Mouse (Mus musculus): ENCODE results near the gene Tdrd6. TPM values are rescaled to one million over a fixed set of nuclear protein-coding genes. Genes with fewer than 3 reads are reported as not detected.

The Tdrd6 gene
- polyA plus RNA-seq (2014; fragmentation: Illumina TruSeq; extraction: RNeasy Lipid Tissue Mini Kit (QIAGEN cat#74804); ENCODE audit: insufficient read depth, low read depth, low replicate concordance): not detected

DNA sequence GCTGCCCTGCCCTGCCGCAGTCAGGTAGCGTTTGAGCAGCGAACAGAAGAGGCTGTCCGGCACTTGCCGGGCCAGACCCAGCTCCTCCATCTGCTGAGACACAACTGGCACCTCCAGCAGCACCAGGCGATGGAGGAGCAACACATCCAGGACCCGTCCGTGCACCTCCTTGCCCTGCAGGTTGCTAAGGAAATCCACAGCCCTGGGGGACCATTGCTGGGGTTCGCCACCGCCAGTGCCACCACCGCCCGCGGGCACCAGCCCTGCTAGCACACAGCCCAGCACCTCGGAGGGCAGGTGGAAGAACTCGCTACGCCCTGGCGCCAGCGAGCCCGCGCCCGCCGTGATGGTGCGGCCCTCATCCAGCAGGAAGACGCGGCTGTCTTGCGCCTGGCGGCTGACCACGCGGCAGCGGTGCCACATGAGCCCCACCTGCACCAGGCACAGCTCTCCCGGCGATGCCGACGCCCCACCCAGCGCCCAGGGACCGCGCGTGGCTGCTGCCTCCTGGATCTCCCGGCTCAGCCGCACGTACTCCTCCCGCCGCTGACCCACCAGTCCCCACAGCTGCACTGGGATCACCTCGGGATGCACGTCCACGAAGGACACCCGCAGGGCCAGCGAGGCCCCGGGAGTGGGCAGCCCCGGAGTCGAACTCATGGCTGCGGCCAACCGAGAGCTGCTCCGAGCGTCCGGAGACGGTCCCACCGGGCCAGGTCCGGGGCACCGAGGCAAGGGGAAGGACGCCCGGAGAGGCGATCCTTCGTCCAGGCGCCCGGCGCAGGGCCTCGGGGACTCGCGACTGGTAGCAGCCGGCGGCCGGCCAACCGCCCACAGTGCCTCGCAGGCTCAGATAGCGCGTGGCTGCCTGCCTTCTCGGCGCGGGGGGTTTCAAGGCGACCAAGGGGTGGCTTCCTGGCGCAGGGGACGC is at the start of gene Tdrd6:
TSS of gene Tdrd6 (minus strand) at position 804 of the 931 bp plus-strand sequence.

DNA sequence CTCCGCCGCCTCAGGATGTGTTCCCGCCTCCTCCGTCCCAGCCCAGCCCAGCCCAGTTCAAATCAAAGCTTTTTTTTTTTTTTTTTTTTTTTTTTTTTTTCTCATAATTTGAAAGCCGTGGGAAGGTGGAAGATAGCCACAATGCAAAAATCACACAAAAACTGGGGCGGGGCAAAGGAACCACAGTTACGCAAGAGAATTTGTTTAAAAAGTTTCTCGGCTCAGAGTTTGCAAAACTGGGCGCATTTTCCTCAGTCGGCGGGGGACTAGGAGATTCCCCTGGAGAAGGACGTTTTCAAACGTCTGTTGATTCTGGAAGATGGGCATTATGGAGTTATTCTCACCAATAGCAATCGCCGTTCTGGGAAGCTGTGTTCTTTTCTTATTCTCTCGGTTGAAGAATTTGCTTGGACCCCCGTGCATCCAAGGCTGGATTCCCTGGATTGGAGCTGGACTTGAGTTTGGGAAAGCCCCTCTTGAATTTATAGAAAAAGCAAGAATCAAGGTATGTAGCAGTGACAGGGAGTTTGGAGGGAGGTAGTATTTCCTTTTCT is 37.3 kb upstream of the Tdrd6 start, which contains the start of gene Cyp39a1:
TSS of gene Cyp39a1 (plus strand) at position 136 of the 554 bp plus-strand sequence.

DNA sequence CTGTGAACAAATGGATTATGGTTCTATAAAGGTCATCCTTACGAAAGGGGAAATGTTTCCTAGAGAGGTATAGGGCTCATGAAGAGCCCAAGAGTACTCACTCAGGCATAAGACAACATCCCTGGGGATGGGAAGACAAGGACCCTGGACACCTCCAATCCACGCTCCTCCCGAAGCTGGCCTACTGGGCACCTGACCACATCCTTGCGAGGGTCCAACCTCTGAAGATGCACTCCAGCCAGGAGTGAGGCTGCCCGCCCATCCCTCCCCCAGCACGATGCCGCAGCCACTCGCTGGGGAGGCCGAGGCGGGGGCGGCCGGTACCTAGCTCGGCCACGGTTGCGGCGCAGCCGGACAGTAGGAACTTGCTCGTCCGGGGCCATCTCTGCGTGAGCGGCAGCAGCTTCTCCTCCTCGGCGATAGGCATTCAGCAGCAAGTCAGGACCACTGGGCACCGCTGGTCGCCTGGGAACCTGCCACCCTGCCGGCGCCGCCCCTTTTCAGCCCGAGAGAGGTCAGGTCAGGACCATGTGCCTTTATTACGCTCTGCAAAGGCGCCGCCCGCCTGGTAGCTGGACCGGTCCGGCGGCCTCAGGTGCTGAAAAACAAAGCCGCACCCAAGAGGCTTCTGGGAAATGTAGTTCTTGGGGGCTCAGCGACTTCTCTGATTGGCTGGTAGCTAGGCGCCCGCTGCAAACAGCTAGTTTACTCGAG is 36.6 kb upstream of the Tdrd6 start, which contains the start of gene Slc25a27:
TSS of gene Slc25a27 (minus strand) at position 639 of the 714 bp plus-strand sequence.

DNA sequence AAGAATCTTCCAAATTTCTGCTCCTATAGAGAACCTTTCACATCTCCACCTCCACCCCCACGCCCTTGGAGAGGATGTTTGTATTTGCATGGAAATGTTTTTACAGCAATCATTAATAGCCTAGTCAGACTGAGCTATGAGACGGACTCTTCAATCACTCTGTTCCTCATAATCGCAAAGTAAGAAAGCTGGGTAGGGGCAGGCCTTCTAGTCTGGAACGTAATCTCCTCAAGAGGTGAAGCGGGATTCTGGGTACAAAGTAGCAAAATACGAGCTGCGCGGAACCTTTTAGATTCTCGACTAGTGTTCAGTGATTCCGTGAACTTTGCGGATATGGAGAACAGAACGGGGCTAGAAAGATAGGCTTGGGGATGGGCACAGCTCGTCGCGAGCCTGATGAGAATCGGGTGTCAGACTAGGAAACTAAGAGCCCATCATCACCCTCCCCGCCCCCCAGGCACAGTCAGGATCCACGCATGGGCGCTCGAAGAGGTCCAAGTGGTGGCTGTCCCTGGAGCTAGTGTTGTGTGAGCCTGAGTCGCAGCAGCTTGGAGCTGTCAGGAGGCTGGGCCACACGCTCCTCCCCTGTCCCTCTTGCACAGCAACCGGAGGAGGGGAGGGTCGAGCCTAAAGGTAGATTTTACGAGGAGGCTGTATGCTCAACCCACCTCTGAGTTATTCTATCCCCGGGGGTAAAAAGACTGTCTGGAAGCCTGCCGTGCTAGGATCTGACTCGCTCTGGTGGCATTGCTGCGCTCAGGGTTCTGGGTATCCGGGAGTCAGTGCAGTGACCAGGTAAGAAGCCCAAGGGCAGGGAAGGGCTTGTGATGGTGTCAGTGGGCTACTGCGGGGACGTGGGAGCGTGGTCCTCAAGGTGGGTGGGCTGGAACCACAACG is 61.9 kb downstream of the Tdrd6 start, which contains the start of gene Pla2g7:
TSS of gene Pla2g7 (plus strand) at position 107 of the 897 bp plus-strand sequence.

Other genes with a start within 250 kb of the Tdrd6 start
- gene Mep1a, start 127.5 kb downstream of the Tdrd6 start, polyA plus RNA-seq (2014; fragmentation: Illumina TruSeq; extraction: RNeasy Lipid Tissue Mini Kit (QIAGEN cat#74804); ENCODE audit: insufficient read depth, low read depth, low replicate concordance): not detected
- gene Ankrd66, start 86.7 kb downstream of the Tdrd6 start, polyA plus RNA-seq (2014; fragmentation: Illumina TruSeq; extraction: RNeasy Lipid Tissue Mini Kit (QIAGEN cat#74804); ENCODE audit: insufficient read depth, low read depth, low replicate concordance): 5.5 TPM
- gene Pla2g7, start 62.2 kb downstream of the Tdrd6 start, polyA plus RNA-seq (2014; fragmentation: Illumina TruSeq; extraction: RNeasy Lipid Tissue Mini Kit (QIAGEN cat#74804); ENCODE audit: insufficient read depth, low read depth, low replicate concordance): 10.8 TPM
- gene Slc25a27, start 36.9 kb upstream of the Tdrd6 start, polyA plus RNA-seq (2014; fragmentation: Illumina TruSeq; extraction: RNeasy Lipid Tissue Mini Kit (QIAGEN cat#74804); ENCODE audit: insufficient read depth, low read depth, low replicate concordance): 1.4 TPM
- 14.4 TPM for gene Cyp39a1, start 37.1 kb upstream of the Tdrd6 start, polyA plus RNA-seq (2014; fragmentation: Illumina TruSeq; extraction: RNeasy Lipid Tissue Mini Kit (QIAGEN cat#74804); ENCODE audit: insufficient read depth, low read depth, low replicate concordance)
- gene Rcan2, start 171.1 kb upstream of the Tdrd6 start, polyA plus RNA-seq (2014; fragmentation: Illumina TruSeq; extraction: RNeasy Lipid Tissue Mini Kit (QIAGEN cat#74804); ENCODE audit: insufficient read depth, low read depth, low replicate concordance): 13.3 TPM